14 mouse cellular contexts compared by ENCODE assay signal in the genomic region with DNA sequence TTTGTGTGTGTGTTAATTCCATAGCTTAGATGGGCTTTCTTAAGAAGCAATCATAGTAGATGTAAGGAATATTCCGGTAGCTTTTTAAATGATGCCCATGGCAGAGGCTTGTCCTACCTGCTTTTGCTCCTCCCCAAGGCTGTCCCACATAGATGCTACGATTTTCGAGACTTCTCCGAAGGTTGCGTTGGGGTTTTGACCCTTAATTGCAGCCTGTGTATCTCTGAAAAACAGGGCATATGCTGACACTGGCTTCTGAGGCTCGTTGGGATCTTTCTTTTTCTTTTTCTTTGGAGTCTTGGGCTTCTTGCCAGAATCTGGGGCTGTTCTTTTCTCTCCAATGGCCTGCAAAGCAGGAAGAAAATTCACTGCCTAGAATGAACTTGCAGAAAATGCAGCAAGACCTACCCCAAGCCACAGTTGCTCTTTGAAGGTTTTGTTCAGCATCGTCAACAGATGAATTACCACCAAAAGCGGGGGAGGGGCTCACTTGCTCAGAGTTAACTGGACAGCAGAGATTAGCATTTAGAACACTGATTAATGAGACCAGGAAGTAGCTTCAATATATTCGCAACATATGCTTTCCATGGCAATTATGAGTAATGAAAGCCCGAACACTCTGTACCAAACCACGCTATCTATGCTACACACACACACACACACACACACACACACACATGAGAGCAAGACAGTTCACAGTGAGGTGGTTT.
A peak's percentile ranks its signal among the peaks of the same experiment; 100 is the strongest.
DNase-seq lines count a peak whose midpoint lies in the region; ATAC-seq and TF ChIP-seq lines count a peak whose summit lies in the region.
"Had no signal": no experiment of that assay in that cellular context is flagged by ENCODE, and none has a peak within 500 bp of the region (broad histone marks: within the 10 kb centered on the region; RNA-seq: fewer than 3 reads in every experiment).

No protein-coding gene starts in this region.

- peak; percentile 50 for DNase-seq in kidney, postnatal 10 days
- no peak for DNase-seq in kidney, adult 8-10 months
- peak; percentile 68 for DNase-seq in embryo, embryonic 11 days
- peak; percentile 38 for DNase-seq in hindbrain, embryonic 10.5 days (ENCODE audit: low spot score)
- DNase-seq in midbrain, postnatal 0 days (ENCODE audit: low spot score): peak; percentile 52
- no peak for DNase-seq in liver
- DNase-seq in c-Kit-positive CD71-positive TER-119-positive erythroid progenitor cells, embryonic 14.5 days (ENCODE audit: low spot score): no peak
- no peak for DNase-seq in spleen, adult 12 weeks (ENCODE audit: low spot score)
- DNase-seq: adrenal gland, adult 2 months; gastrocnemius, adult 2 months; spleen, adult 18-20 months had no signal

- no peak overlapping the region for H3K4me3 ChIP-seq in hindbrain, embryonic 10.5 days
- no peak overlapping the region for H3K4me3 ChIP-seq in midbrain, postnatal 0 days (ENCODE audit: low read depth, low read length)
- H3K4me3 ChIP-seq: gastrocnemius, adult 2 months; liver, embryonic 12.5 days; megakaryocyte, embryonic 14.5 days had no signal

- peaks cover 14% of the 10 kb centered on the region for H3K4me1 ChIP-seq in hindbrain, embryonic 10.5 days (replicated peaks)
- no peaks in the 10 kb centered on the region for H3K4me1 ChIP-seq in midbrain, postnatal 0 days (ENCODE audit: insufficient read depth, low read length)
- H3K4me1 ChIP-seq: liver, embryonic 12.5 days; megakaryocyte, embryonic 14.5 days had no signal

- H3K36me3 ChIP-seq in hindbrain, embryonic 10.5 days: peaks cover 86% of the 10 kb centered on the region
- no peaks in the 10 kb centered on the region; the same call in 1 of the 2 replicates for H3K36me3 ChIP-seq in midbrain, postnatal 0 days (ENCODE audit: insufficient read depth, low read length)
- H3K36me3 ChIP-seq: liver, embryonic 12.5 days had no signal

- H3K9me3 ChIP-seq in hindbrain, embryonic 10.5 days: no peaks in the 10 kb centered on the region
- no peaks in the 10 kb centered on the region for H3K9me3 ChIP-seq in midbrain, postnatal 0 days (ENCODE audit: low read length)
- H3K9me3 ChIP-seq: liver, embryonic 12.5 days had no signal

- H3K9ac ChIP-seq in midbrain, postnatal 0 days (replicated peaks; ENCODE audit: low read length, poor library complexity, severe bottlenecking): no peak overlapping the region
- H3K9ac ChIP-seq: liver, embryonic 12.5 days had no signal

- H3K4me2 ChIP-seq in midbrain, postnatal 0 days (ENCODE audit: low read depth, low read length, poor library complexity, severe bottlenecking): no peak overlapping the region
- H3K4me2 ChIP-seq: liver, embryonic 12.5 days had no signal

- H3K27ac ChIP-seq in hindbrain, embryonic 10.5 days: peak overlapping the region; percentile 59
- H3K27ac ChIP-seq in midbrain, postnatal 0 days (ENCODE audit: low read depth, low read length): peak overlapping the region; percentile 43; the same call in 1 of the 2 replicates
- H3K27ac ChIP-seq: gastrocnemius, adult 2 months; liver, embryonic 12.5 days had no signal

- WGBS in hindbrain, embryonic 10.5 days: 79% methylated on average over 11 of the region's 11 CpGs
- WGBS in midbrain, postnatal 0 days: 33% methylated on average over 11 of the region's 11 CpGs

- H3K27me3 ChIP-seq in hindbrain, embryonic 10.5 days (ENCODE audit: insufficient read depth, poor library complexity, severe bottlenecking): no peaks in the 10 kb centered on the region
- H3K27me3 ChIP-seq in midbrain, postnatal 0 days (ENCODE audit: insufficient read depth, low read length): no peaks in the 10 kb centered on the region
- H3K27me3 ChIP-seq: liver, embryonic 12.5 days; megakaryocyte, embryonic 14.5 days had no signal

- no peak for ATAC-seq in midbrain, postnatal 0 days (ENCODE audit: low FRiP score)
- ATAC-seq: intestine, postnatal 0 days; liver, embryonic 12.5 days had no signal

- TF ChIP-seq CTCF in midbrain, postnatal 0 days (IDR thresholded peaks at IDR 0.05): no peak

Comparison
In these comparisons a context has a peak if more than half of its experiments do, and no peak if none do; other contexts are left out.
1. DNase-seq: peak in kidney, postnatal 10 days (single experiment), embryo, embryonic 11 days (single experiment), hindbrain, embryonic 10.5 days (single experiment) and midbrain, postnatal 0 days (single experiment); none in kidney, adult 8-10 months (0 of 2), liver (single experiment), c-Kit-positive CD71-positive TER-119-positive erythroid progenitor cells, embryonic 14.5 days (single experiment) and spleen, adult 12 weeks (single experiment).